Mouse (Mus musculus) lung, adult 2 months (tissue): ENCODE results near the gene Rfx3.

ENCODE experiments used
- CTCF ChIP-seq: fragments of 200-500 bp; IDR thresholded peaks from 2 replicates; pipeline ENCODE4 v1.5.1; 2011; ENCODE audit warnings: mild to moderate bottlenecking, low read length, control low read depth; ENCODE audit not compliant: insufficient read depth
- POLR2A ChIP-seq: fragments of 200-500 bp; IDR thresholded peaks from 2 replicates; pipeline ENCODE4 v1.6.1; 2011; ENCODE audit warnings: low read depth, mild to moderate bottlenecking, control low read depth, low read length, borderline replicate concordance; ENCODE audit errors: extremely low read depth

DNA sequence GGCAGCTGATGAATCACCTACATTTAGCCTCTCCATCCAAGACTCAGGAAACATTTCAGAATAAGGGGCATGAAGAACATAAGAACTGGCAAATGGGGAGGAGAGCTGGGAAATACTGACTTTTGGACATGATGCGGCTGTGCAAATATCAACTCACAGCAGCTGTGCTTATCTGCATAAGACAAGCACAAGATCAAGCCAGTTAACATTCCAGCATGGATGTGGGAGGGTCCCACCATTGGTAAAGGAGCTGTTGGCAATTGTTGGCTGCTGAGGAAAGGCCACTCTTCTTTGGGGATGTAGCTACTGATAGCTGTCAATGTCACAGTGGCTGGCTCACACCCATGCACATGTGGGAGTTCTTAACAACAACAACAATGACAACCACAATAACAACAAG, 263.7 kb downstream of the Rfx3 start:
- TF ChIP-seq CTCF (no peak), POLR2A (no peak)
